Mouse (Mus musculus): Measurements from ENCODE around the gene Ptprm.

DNA sequence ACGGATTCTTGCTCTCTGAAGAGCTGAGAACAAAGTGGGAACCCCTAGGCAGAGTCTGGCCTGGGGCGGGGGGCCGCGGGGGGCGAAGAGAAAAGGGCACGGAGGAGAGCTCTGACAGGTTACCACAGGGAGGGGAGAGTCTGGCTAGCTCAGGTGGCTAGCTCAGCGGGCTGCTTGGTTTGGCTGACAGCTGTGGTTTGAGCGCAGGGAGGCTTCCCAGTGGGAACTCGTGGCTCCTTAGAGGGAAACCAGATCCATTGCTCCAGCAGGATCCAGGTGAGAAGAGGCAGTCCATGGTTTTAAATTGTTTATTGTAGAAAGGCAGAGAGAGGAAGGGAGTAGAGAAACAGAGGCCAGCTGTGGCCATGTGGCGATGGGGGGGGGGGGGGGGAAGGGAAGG, 689.5 kb downstream of the Ptprm start:
- TF ChIP-seq CTCF (IDR thresholded peaks at IDR 0.05; ENCODE audit: borderline replicate concordance, insufficient read depth, low read length): no peak
- TF ChIP-seq POLR2A (IDR thresholded peaks at IDR 0.05; ENCODE audit: low read depth, low read length): no peak

All from embryonic fibroblast, embryonic 13.5 days (primary cell).